Mouse (Mus musculus): ENCODE results near the gene Tgm7.

- TF ChIP-seq POLR2A (IDR thresholded peaks at IDR 0.05; ENCODE audit: insufficient read depth, low read depth, low read length) (no peak), CTCF (IDR thresholded peaks at IDR 0.05; ENCODE audit: insufficient read depth, low read depth, low read length) (no peak)
Observed at GRCm38 (mm10) chr2:121141216-121142035, 31.8 kb upstream of the Tgm7 start.

Measured in olfactory bulb, adult 2 months (tissue).